Mouse (Mus musculus) forebrain, embryonic 10.5 days (tissue): ENCODE data around the gene Xlr3b. TPM values are rescaled to one million over a fixed set of nuclear protein-coding genes. Genes with fewer than 3 reads are reported as not detected.

ENCODE experiments used
- polyA plus RNA-seq: library from polyadenylated mRNA; unstranded; fragments of >200 nt; fragmentation: Nextera tagmentation; extraction: Ambion mirVana; gene quantifications from 2 replicates; pipeline ENCODE4 v1.2.1, GENCODE M21; 2016

Xlr3b gene
- polyA plus RNA-seq, 1 experiment from 2014 or later, result 9.1 TPM

Other genes with a start within 250 kb of the Xlr3b start
- 3.9 and 4.2 TPM in 2 replicates for gene Zfp185, start 204.9 kb upstream of the Xlr3b start, polyA plus RNA-seq
- 0.10 and 0.16 TPM in 2 replicates for gene Pnma5, start 155.1 kb upstream of the Xlr3b start, polyA plus RNA-seq
- gene Pnma3, start 127.4 kb upstream of the Xlr3b start, polyA plus RNA-seq, result 0.21 and 0.29 TPM in 2 replicates
- gene Xlr4a, start 109.7 kb upstream of the Xlr3b start, polyA plus RNA-seq, result 0.46 and 0.61 TPM in 2 replicates
- gene Xlr3a, start 95.1 kb upstream of the Xlr3b start, polyA plus RNA-seq, result 1.8 and 3.0 TPM in 2 replicates
- gene Gm14685, start 75.2 kb upstream of the Xlr3b start, polyA plus RNA-seq, result 0.05 TPM in 1 of 2 replicates, not detected in the other
- gene Xlr5b, start 43.4 kb upstream of the Xlr3b start, polyA plus RNA-seq, result not detected in 2 replicates
- not detected in 2 replicates for gene DXBay18, start 42.8 kb upstream of the Xlr3b start, polyA plus RNA-seq
- not detected in 2 replicates for gene Spin2d, start 15.2 kb upstream of the Xlr3b start, polyA plus RNA-seq
- gene Xlr4b, start 22.1 kb downstream of the Xlr3b start, polyA plus RNA-seq, result 0.37 and 0.52 TPM in 2 replicates
- 10.9 TPM in 2 replicates for gene F8a, start 36.1 kb downstream of the Xlr3b start, polyA plus RNA-seq
- not detected in 2 replicates for gene Xlr4c, start 50.9 kb downstream of the Xlr3b start, polyA plus RNA-seq
- not detected in 2 replicates for gene Xlr3c, start 73.2 kb downstream of the Xlr3b start, polyA plus RNA-seq
- not detected in 2 replicates for gene Xlr5a, start 100.8 kb downstream of the Xlr3b start, polyA plus RNA-seq
- not detected in 2 replicates for gene Xlr5c, start 100.8 kb downstream of the Xlr3b start, polyA plus RNA-seq
- not detected in 2 replicates for gene Gm45015, start 144.6 kb downstream of the Xlr3b start, polyA plus RNA-seq
- gene Zfp275, start 150.4 kb downstream of the Xlr3b start, polyA plus RNA-seq, result 16.7 and 17.7 TPM in 2 replicates
- not detected in 2 replicates for gene Gm18336, start 206.5 kb downstream of the Xlr3b start, polyA plus RNA-seq
- gene Zfp92, start 218.9 kb downstream of the Xlr3b start, polyA plus RNA-seq, result 0.17 and 0.19 TPM in 2 replicates
- gene Trex2, start 243.1 kb downstream of the Xlr3b start, polyA plus RNA-seq, result not detected in 2 replicates